Mouse (Mus musculus): ENCODE results near the gene Zfp646.

DNA sequence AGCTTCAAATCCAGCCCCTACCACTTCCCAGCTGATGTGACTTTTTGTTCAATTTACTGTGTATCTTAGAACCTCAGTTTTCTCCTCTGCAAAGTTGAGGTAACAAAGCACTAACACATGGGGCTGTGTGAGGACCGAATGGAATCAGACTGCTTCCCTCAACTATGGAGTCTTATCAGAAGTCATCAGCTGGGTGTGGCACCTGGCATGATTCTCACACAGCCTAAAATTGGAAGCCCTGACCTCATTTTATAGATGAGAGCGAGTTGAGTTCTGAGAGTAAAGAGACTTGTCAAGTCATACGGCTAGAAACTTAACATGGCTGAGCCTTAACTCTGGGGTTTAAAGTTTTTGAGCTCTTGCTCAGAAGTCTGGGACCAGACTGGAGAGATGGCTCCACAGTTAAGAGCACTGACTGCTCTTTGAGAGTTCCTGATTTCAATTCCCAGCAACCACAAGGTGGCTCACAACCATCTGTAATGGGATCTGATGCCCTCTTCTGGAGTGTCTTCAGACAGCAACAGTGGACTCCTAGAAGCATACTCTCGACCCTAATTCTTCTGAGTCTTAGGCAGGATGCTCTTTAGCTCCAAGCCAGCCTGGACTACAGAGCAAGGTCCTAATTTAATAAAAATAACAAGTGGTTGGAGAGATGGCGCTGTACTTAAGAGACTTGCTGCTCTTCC, 5.7 kb upstream of the Zfp646 start:
- TF ChIP-seq POLR2A (IDR thresholded peaks at IDR 0.05; ENCODE audit: low read depth, low read length) (no peak), CTCF (IDR thresholded peaks at IDR 0.05; ENCODE audit: extremely low read depth, insufficient read length, insufficient replicate concordance, low read depth, low read length) (no peak)
